In genomic region chr13:6627352-6627751, GRCm38 (mm10) we compare ENCODE assay signal across 1 mouse cellular context.
A peak's percentile ranks its signal among the peaks of the same experiment; 100 is the strongest.
TF ChIP-seq lines count a peak whose summit lies in the region.

No protein-coding gene starts in this region.

TF ChIP-seq in CH12.LX, 34 proteins besides CTCF, POLR2A, EP300 and RAD21 (continued from another document):
- no peak for TF ChIP-seq NRF1 (IDR thresholded peaks at IDR 0.05; ENCODE audit: low read depth, low read length)
- TF ChIP-seq IRF4 (IDR thresholded peaks at IDR 0.05; ENCODE audit: low read depth, low read length): peak; percentile 28; the same call in 1 of the 2 replicates
- no peak for TF ChIP-seq CHD1 (IDR thresholded peaks at IDR 0.05; ENCODE audit: low read depth, low read length)
